Mouse (Mus musculus) small intestine, adult 2 months (tissue): ENCODE results near the gene Pramel3.
"Not testable (repeated sequence)": the region's sequence is repeated elsewhere in the genome, so short reads cannot be mapped to it uniquely, and the experiment has no call there.

Source experiments
- CTCF ChIP-seq: fragments of 200-500 bp; IDR thresholded peaks from 2 replicates; pipeline ENCODE4 v1.5.1; 2012; ENCODE audit warnings: low read depth, mild to moderate bottlenecking, control low read depth, inconsistent platforms, low read length, moderate library complexity, mixed read lengths; ENCODE audit not compliant: insufficient replicate concordance, insufficient read length; ENCODE audit errors: extremely low read depth
- POLR2A ChIP-seq: fragments of 200-500 bp; IDR thresholded peaks from 2 replicates; pipeline ENCODE4 v1.6.1; 2012; ENCODE audit warnings: low read depth, mild to moderate bottlenecking, control low read depth, inconsistent platforms, low read length, moderate library complexity

GRCm38 (mm10) chrX:135361943-135362342, 59.8 kb downstream of the Pramel3 start:
- not testable (repeated sequence) for TF ChIP-seq CTCF, POLR2A
